Mouse (Mus musculus) G1E (cell line): ENCODE measurements around the gene Coa5.

Experiments used
- CTCF ChIP-seq: IDR thresholded peaks from 2 replicates; pipeline ENCODE4 v1.5.1; 2012; ENCODE audit warnings: low read depth, low read length, inconsistent platforms, mixed read lengths
- GATA1 ChIP-seq: IDR thresholded peaks from 2 replicates; pipeline ENCODE4 v1.6.1; 2012; ENCODE audit warnings: borderline replicate concordance, low read length, inconsistent platforms, mixed read lengths

DNA sequence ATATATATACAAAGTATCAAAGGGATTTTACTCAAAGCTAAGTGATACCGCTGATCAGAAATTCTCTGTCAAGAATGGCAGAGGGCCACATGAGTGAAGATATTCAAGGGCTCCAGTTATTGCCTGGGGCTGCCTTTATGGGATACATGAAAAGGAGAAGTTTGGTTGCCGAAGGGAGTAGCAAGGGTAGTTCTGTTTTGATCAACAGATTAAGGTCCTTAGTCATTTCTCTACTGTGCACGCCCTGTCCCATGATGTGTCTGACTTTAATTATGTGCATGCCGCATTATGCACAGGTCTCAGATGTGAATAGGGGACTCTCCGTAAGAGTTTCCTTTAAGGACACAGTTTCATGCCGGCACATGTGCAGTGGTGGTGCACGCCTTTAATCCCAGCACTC, 27.6 kb upstream of the Coa5 start:
- TF ChIP-seq CTCF (no peak), GATA1 (no peak)
